Mouse (Mus musculus) embryonic fibroblast, embryonic 13.5 days (primary cell): ENCODE data around the gene Nrbp1.

ENCODE experiments used
- CTCF ChIP-seq: IDR thresholded peaks from 2 replicates; pipeline ENCODE4 v1.5.1; 2011; ENCODE audit warnings: mild to moderate bottlenecking, control low read depth, low read length, moderate library complexity, borderline replicate concordance; ENCODE audit not compliant: insufficient read depth
- POLR2A ChIP-seq: IDR thresholded peaks from 2 replicates; pipeline ENCODE4 v1.6.1; 2011; ENCODE audit warnings: low read depth, mild to moderate bottlenecking, control low read depth, low read length, moderate library complexity

GRCm38 (mm10) chr5:31201042-31201741 is 39.5 kb upstream of the Nrbp1 start:
- TF ChIP-seq CTCF, result no peak
- TF ChIP-seq POLR2A, result no peak; the same call in 1 of the 2 replicates
